Mouse (Mus musculus) lung, embryonic 14.5 days (tissue): Measurements from ENCODE around the gene Sh3gl1. TPM values are rescaled to one million over a fixed set of nuclear protein-coding genes. Genes with fewer than 3 reads are reported as not detected.

Experiments used
- ATAC-seq: fragments of 200-750 bp; cut with Nextera tagmentation; 2 replicates; pipeline ENCODE4 v1.8.0; 2017; ENCODE audit warnings: mild to moderate bottlenecking, moderate TSS enrichment, moderate library complexity; ENCODE audit not compliant: insufficient read depth
- DNase-seq: peaks from one replicate; pipeline ENCODE4 v3.0.0-alpha.2; 2015
- H3K27ac ChIP-seq: fragments of 300-500 bp; sonication (generic); 2 replicates; pipeline ENCODE4 v1.5.1; 2014; ENCODE audit warnings: low read depth, mild to moderate bottlenecking, moderate library complexity
- H3K27me3 ChIP-seq: fragments of 300-500 bp; sonication (generic); 2 replicates; pipeline ENCODE4 v1.6.1; 2014; ENCODE audit warnings: low read length, control low read depth; ENCODE audit not compliant: insufficient read depth
- H3K36me3 ChIP-seq: fragments of 300-500 bp; sonication (generic); 2 replicates; pipeline ENCODE4 v1.6.1; 2014; ENCODE audit warnings: control low read depth; ENCODE audit not compliant: insufficient read depth
- H3K4me1 ChIP-seq: fragments of 300-500 bp; sonication (generic); 2 replicates; pipeline ENCODE4 v1.6.1; 2014; ENCODE audit warnings: antibody characterized with exemption, control low read depth; ENCODE audit not compliant: insufficient read depth
- H3K4me2 ChIP-seq: fragments of 300-500 bp; sonication (generic); 2 replicates; pipeline ENCODE4 v1.6.1; 2014; ENCODE audit warnings: mild to moderate bottlenecking
- H3K4me3 ChIP-seq: fragments of 300-500 bp; sonication (generic); 2 replicates; pipeline ENCODE4 v1.5.1; 2014; ENCODE audit warnings: low read depth, low read length
- H3K9ac ChIP-seq: fragments of 300-500 bp; sonication (generic); 2 replicates; pipeline ENCODE4 v1.6.1; 2014
- H3K9me3 ChIP-seq: fragments of 300-500 bp; sonication (generic); 2 replicates; pipeline ENCODE4 v1.6.1; 2016; ENCODE audit warnings: low read depth, low read length, control low read depth
- CTCF ChIP-seq: IDR thresholded peaks from 2 replicates; pipeline ENCODE4 v1.5.1; 2016; ENCODE audit warnings: antibody characterized with exemption, low read depth
- WGBS: fragments of 180-500 bp; shearing (Covaris S2); extraction: QIAGEN DNeasy Blood & Tissue Kit; methylation state at CpG from one replicate; pipeline ENCODE4 v1.1.7; 2014; 5-methylcytosine and 5-hydroxymethylcytosine counted together
- polyA plus RNA-seq: library from polyadenylated mRNA; unstranded; fragments of >200 nt; fragmentation: Nextera tagmentation; extraction: Ambion mirVana; gene quantifications from 2 replicates; pipeline ENCODE4 v1.2.1, GENCODE M21; 2014

The Sh3gl1 gene
- polyA plus RNA-seq, 1 experiment from 2014 or later: 160 TPM

DNA sequence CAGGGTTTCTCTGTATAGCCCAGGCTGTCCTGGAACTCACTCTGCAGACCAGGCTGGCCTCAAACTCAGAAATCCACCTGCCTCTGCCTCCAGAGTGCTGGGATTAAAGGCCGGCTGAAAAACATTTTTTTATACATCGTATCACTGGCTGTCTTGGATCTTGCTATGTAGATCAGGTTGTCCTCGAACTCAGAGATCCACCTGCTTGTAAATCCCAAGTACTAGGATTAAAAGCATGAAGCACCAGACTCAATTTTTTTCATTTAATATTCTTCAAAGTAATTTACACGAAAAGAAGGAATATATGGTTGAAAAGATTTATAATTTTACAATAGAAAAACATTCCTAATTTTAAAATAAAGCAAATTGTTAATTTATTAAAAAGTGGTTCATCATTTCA lies 2.9 kb upstream of the Sh3gl1 start:
- H3K36me3 ChIP-seq: peaks cover 19% of the 10 kb centered on the region
- H3K4me2 ChIP-seq: peak overlapping the region; percentile 69
- WGBS: 71% methylated on average over 4 of the region's 4 CpGs
- no peak overlapping the region for H3K27ac ChIP-seq
- no peaks in the 10 kb centered on the region for H3K9me3 ChIP-seq
- no peak for TF ChIP-seq CTCF
- no peaks in the 10 kb centered on the region for H3K27me3 ChIP-seq
- peaks cover 18% of the 10 kb centered on the region for H3K4me1 ChIP-seq
- H3K4me3 ChIP-seq: peak overlapping the region; percentile 74
- no peak for DNase-seq
- ATAC-seq: no peak
- peak overlapping the region; percentile 78; the same call in 1 of the 2 replicates for H3K9ac ChIP-seq

DNA sequence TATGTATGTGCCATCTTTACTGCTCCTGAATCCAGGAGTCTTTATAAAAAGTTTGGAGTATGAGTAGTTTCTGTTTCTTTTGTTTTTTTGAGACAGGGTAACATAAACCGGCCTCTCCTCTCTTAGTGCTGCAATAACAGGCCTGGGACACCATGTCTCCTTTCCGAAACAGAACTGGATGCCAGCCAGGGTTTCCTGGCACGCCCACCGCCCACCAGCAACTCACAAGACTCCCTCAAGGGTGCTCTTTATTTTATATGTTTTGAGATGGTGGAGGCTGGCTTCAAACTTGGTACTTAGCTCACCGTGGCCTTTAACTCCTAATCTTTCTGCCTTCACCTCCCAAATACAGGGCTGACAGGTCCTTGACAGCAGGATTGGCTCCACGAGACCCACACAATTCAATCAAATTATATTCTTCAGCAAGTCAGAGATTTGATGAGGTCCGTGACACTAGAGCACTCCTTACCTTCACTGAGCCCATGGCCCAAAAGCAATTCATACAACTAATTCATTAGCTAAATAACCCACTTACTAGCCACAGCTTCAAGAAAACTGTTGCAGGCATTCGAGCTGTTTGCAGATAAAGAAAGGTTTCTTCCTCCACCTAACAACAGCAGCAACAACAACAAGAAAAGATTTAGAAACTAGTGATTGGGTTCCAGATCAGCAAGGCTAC lies 2.3 kb upstream of the Sh3gl1 start:
- 87% methylated on average over 8 of the region's 8 CpGs for WGBS

DNA sequence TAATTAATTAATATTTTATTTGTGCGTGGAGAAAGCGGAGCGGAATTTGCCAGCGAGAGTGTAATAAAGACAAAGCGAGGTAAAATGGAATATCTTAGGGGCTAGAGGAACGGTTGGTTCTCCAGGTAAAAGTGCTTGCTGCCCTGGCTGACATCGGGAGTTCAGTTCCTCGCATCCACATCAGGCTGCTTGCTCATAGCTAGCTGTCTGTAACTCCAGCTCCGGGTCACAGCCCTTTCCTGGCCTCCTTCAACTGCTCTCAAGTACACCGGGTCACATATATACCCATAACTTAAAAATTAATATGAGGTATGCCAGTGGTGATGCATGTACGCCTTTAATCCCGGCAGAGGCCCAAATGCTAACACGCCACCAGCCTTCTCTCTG lies 459 bp upstream of the Sh3gl1 start:
- Histone ChIP-seq H3K4me1 (peaks cover 18% of the 10 kb centered on the region), H3K36me3 (peaks cover 25% of the 10 kb centered on the region), H3K4me3 (peak overlapping the region; percentile 93), H3K27me3 (no peaks in the 10 kb centered on the region), H3K27ac (no peak overlapping the region; the same call in 1 of the 2 replicates), H3K4me2 (peak overlapping the region; percentile 74), H3K9me3 (no peaks in the 10 kb centered on the region), H3K9ac (peak overlapping the region; percentile 45)
- ATAC-seq: peak; percentile 7
- DNase-seq: no peak
- no peak for TF ChIP-seq CTCF
- 34% methylated on average over 13 of the region's 13 CpGs for WGBS

More for the DNA sequence above, 2.3 kb upstream of the Sh3gl1 start:
- Histone ChIP-seq H3K9ac (no peak overlapping the region), H3K9me3 (no peaks in the 10 kb centered on the region), H3K27ac (no peak overlapping the region), H3K27me3 (no peaks in the 10 kb centered on the region), H3K4me2 (no peak overlapping the region), H3K4me3 (no peak overlapping the region), H3K36me3 (peaks cover 19% of the 10 kb centered on the region), H3K4me1 (peaks cover 18% of the 10 kb centered on the region)
- no peak for TF ChIP-seq CTCF
- ATAC-seq: no peak
- no peak for DNase-seq

DNA sequence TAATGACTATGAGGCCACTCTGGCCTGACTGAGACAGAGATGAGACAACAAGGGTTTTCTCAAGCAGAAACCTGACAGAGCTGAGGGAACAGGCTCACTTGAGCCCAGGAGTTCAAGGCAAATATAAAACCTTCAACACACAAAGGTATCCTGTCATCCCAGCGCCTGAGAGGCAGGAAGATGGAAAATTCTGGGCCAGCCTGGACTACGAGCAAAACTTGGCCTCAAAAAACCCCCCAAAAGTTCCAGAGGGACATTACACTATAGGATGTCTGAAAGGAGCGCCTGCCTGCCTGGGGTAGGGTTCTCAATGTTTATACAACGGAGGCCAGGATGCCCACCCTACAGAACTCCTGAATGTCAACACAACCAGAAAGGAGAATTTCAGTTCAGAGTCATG lies 1.2 kb downstream of the Sh3gl1 start:
- 46% methylated on average over 4 of the region's 4 CpGs for WGBS
- DNase-seq: no peak
- Histone ChIP-seq H3K4me3 (peak overlapping the region; percentile 93), H3K9ac (peak overlapping the region; percentile 94), H3K36me3 (peaks cover 31% of the 10 kb centered on the region), H3K9me3 (no peaks in the 10 kb centered on the region), H3K4me1 (peaks cover 11% of the 10 kb centered on the region), H3K27me3 (no peaks in the 10 kb centered on the region), H3K27ac (no peak overlapping the region), H3K4me2 (peak overlapping the region; percentile 74)
- no peak for ATAC-seq
- TF ChIP-seq CTCF: no peak

DNA sequence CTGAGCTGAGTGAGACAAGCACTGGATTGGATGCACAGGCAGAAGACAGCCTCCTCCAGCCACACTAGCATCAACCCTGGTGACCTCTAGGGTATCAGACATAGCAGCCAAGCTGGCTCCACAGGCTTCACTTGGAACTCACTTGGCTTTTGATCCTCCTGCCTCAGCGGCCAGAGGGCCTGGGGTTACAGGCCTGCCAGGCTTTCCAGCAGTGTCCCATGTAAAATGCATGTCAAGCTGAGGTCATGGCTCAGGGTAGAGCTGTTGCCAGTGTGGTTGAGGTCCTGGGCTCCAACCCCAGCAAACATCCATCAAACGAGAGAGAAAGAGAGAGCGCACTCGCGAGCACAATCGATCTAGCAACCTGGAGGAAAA lies 1.7 kb downstream of the Sh3gl1 start:
- H3K9me3 ChIP-seq: no peaks in the 10 kb centered on the region
- no peak for ATAC-seq
- H3K9ac ChIP-seq: peak overlapping the region; percentile 94
- H3K27me3 ChIP-seq: no peaks in the 10 kb centered on the region
- 79% methylated on average over 6 of the region's 6 CpGs for WGBS
- TF ChIP-seq CTCF: no peak
- DNase-seq: no peak
- H3K36me3 ChIP-seq: peaks cover 35% of the 10 kb centered on the region
- H3K4me2 ChIP-seq: peak overlapping the region; percentile 74
- H3K4me3 ChIP-seq: peak overlapping the region; percentile 93
- H3K27ac ChIP-seq: no peak overlapping the region
- H3K4me1 ChIP-seq: peaks cover 11% of the 10 kb centered on the region

DNA sequence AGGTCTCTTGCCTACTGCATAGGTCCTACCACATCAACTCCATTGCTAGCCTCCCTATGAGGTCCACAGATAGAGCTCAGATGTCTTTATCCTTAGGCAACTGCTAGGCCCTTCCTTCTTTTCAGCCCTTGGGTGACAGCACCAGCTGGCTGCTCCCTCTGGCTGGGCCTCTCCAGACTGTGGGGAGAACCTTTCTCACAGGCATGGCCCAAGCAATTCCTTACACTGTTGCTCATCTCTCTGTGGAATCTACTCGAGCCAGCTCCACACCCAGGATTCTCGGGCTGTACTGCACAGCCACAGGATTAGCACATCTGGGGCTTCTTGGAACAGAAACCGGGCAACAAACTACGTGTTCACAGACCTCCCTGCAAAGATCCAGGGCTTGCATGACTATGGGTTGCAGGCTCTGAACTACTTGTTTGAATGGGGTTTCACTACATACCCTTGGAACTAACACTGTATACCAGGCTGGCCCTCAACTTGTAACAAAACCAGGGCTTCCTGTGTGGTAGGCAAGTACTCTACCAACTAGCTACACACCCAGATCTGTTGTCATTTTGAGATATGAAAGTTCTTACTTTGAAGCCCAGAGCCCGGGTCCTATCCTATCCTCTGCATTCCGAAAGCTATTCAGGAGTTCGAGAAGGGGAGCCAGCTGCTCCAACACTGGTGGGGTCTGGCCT lies 2.3 kb downstream of the Sh3gl1 start:
- no peak for DNase-seq
- no peaks in the 10 kb centered on the region for H3K9me3 ChIP-seq
- H3K4me3 ChIP-seq: 0 out of 2 replicates have a peak overlapping the region, but pooled peaks have one; percentile 93
- peak overlapping the region; percentile 94 for H3K9ac ChIP-seq
- peaks cover 40% of the 10 kb centered on the region for H3K36me3 ChIP-seq
- no peak overlapping the region for H3K27ac ChIP-seq
- 83% methylated on average over 7 of the region's 7 CpGs for WGBS
- no peak overlapping the region for H3K4me2 ChIP-seq
- no peak for ATAC-seq
- H3K4me1 ChIP-seq: peaks cover 11% of the 10 kb centered on the region
- TF ChIP-seq CTCF: no peak
- H3K27me3 ChIP-seq: no peaks in the 10 kb centered on the region

DNA sequence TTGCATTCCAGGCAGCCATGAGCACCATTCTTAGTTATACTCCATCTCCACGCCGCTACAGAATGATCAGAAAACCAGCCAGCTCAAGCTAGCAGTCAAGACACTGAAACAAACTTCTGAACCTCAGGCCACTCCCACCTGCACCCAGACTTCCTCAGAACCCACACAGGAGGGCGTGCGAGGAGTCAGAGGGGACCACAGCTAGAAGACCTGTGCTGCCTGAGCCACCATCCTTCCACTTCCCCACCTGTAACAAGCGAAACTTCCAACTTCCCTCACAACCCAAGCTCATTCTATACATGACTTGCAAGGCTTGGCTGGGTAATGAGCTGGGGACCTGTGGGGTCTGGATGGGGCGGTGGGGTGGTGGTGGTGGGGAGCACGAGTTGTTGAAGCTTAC lies 3.6 kb downstream of the Sh3gl1 start:
- ATAC-seq (no peak), DNase-seq (no peak)
- no peak overlapping the region for H3K27ac ChIP-seq
- H3K9me3 ChIP-seq: no peaks in the 10 kb centered on the region
- H3K4me3 ChIP-seq: no peak overlapping the region
- H3K4me1 ChIP-seq: peaks cover 11% of the 10 kb centered on the region
- TF ChIP-seq CTCF: no peak
- 72% methylated on average over 7 of the region's 7 CpGs for WGBS
- no peak overlapping the region for H3K9ac ChIP-seq
- no peaks in the 10 kb centered on the region for H3K27me3 ChIP-seq
- H3K4me2 ChIP-seq: no peak overlapping the region
- peaks cover 53% of the 10 kb centered on the region for H3K36me3 ChIP-seq
